Mouse (Mus musculus) bone marrow, adult 2 months (tissue): ENCODE measurements around the gene Hivep3.

ENCODE experiments used
- CTCF ChIP-seq: fragments of 200-500 bp; IDR thresholded peaks from 2 replicates; pipeline ENCODE4 v1.5.1; 2011; ENCODE audit warnings: low read length, control low read depth; ENCODE audit not compliant: control insufficient read depth, insufficient read depth
- POLR2A ChIP-seq: fragments of 200-500 bp; IDR thresholded peaks from 2 replicates; pipeline ENCODE4 v1.6.1; 2011; ENCODE audit warnings: low read depth, mild to moderate bottlenecking, control low read depth, low read length, borderline replicate concordance; ENCODE audit not compliant: control insufficient read depth

DNA sequence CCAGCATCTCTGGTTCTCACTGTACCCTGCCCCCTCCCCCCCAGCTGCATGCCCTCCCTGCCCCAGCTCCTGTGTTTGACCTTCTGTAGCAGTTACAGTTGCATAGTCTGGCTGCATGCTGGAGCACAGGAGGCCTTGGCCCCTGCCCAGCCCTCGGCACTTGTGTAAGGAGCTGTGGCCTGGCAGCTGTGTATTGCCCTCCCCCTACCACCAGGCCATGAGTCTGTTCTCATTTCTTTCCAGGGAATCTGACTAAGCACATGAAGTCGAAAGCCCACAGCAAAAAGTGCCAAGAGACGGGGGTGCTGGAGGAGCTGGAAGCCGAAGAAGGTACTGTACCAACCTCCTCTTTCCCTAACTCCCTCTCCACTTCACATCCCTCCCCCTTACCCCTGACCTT is 394.4 kb downstream of the Hivep3 start:
- no peak for TF ChIP-seq CTCF
- TF ChIP-seq POLR2A, result no peak
